Mouse (Mus musculus): ENCODE results near the gene Stac2. TPM values are rescaled to one million over a fixed set of nuclear protein-coding genes. Genes with fewer than 3 reads are reported as not detected.

Gene Stac2
- polyA plus RNA-seq (2012; rRNA removed), result 3.4 and 5.6 TPM in 2 replicates

DNA sequence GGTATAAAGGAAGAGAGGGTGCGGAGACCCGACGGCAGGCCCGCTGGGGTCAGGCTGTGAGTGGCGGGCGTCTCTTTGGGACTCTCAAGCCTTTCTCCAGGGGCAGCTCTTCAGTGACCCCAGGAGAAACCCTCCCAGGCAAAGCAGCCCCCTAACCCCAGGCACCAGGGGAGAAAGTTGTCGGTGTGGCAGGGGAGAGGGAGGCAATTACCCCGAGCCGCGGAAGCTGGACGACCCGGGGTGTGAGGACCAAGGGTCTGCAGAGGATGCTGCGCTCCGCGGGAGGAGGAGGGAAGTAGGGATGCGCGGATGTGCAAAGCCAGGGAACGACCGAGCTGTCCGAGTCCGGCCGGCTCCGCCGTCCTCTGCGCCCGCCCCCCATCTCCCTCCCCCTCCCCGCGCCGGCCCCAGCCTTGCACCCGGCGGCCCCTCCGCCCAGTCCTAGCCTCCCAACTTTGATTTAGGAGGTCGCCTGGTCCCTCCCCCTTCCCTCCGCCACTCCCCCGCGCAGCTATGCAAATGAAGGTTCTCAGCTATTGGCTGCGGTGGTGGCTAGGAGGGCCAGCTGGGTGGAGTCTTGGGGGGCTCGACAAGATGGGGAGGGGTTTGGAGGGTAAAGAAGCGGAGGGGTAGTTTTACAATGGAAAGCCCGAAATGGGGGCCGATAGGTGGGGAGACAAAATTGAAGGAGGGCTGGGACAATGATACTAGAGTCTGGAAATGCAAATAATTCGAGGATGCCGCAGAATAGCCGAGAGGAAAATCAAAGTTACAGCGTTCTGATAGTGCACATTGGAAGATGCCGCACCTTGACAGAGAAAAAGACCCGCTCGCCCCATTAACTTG, at the start of gene Stac2:
Gene Stac2 (minus strand): TSS at position 474 of the 846 bp plus-strand sequence.

DNA sequence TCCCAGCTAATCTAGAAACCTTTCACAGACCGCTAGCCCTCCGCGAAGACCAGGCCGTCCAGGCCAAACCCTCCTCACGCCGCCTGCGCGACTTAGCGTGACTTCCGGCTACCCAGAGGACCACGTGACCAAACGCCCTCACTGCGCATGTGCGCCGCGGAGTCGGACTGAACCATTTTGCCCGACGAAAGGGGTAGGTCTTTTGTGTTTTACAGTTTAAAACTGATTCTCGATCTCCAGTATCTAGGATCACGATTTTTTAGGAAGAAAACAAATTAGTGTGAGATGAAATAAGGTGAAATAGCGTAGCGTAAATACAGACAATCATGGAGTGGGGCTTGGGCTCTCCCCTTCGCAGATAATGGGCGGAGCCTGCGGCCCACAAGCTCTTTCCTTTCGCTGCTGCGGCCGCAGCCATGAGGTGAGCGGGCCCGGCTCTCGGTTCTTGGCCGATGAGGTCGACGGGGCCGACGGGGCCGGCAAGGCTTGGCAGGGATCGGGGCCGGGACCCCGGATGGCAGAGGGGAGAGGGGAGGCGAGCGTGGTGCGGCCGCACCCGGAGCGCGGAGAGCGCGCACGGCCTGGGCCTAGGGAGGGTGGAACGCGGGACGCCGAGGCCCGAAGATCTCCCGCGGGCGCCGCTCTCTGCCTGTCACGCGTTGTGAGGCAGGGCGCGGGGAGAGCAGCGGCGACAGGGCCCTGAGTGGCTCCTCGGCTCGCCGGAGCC, 26.5 kb downstream of the Stac2 start, which contains the start of gene Rpl19:
Gene Rpl19 (plus strand): TSS at position 141 of the 727 bp plus-strand sequence.

DNA sequence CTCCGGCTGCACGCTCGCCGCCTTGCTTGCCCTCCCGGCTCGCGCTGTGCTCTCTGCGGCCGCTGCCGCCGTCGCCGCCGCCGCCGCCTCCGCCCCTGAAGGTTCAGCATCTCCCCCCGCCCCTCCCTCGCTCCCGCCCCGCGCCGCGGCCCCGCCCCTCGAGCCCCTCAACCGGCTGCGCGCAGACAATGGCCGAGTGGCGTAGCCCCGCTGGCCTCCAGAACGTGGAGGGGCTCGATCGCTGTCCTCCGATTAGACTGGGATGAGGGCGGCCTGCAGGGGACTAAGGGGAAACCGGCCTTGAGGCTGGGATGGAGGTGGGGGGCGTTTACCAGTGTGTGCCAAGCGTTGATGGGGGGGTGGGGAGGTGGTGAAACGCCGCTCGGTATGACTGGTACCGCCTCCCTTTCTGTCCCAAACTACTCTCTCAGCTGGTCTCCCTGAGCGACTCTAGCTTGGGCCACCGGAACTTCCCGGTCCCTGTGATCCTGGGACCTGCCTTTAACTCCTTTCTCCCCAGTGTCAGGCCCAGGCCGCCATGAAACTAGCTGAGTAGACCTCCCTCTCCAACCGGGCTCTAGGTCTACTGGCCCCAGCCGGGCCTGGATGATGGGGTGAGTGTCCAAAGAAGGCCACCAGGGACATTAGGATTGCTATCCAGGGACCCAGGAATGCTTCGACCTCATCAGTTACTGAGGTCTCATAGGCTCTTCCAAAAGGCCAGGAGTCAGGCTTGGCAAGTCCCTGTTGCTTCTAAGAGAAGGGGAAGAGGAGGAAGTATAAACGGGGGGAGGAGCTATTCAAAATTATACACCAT, 30.5 kb downstream of the Stac2 start, which contains the start of gene Cacnb1:
Gene Cacnb1 (minus strand): TSS at position 480 of the 817 bp plus-strand sequence.

DNA sequence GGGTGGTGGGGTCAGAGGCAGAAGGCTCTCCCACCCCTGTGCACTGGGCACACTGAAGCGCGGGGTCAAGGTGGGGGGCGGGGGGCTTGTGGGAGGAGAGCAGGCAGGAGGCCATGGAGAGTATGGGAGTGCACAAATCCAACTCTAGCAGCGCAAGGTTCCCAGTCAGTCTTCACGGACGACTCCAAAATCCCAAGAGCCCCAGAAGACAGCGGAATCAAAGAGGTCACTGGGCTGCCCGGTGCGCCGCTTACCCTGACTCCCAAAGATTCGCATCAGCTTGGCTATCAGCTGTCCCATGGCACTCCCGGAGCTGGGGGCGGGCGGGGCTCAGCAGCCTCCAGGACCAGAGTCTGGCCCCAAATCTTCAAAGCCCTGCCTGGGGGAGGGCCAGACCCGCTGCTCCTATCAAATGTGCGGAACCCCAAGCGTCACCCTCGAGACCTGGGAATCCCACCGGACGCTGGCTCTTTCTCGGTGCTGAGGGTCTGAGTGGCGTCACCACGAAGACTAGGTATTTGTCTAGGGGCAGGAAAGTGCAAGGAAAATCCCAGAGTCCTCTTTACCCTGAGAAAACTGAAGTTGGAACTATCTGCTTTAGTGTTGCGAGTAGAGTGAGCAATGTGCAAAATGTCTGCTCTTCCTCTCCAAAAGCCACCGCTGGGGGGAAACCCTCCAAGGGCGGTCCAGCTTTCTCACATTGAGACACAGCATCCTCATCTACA, 57.5 kb downstream of the Stac2 start, which contains the start of gene Arl5c:
Gene Arl5c (minus strand): TSS at position 618 of the 725 bp plus-strand sequence.

Other genes starting within 250 kb of the Stac2 start
- 36.0 and 36.9 TPM in 2 replicates for gene B230217C12Rik, start 212.7 kb downstream of the Stac2 start, polyA plus RNA-seq (2012; rRNA removed)
- 0.45 and 0.60 TPM in 2 replicates for gene Fbxo47, start 169.3 kb downstream of the Stac2 start, polyA plus RNA-seq (2012; rRNA removed)
- gene Plxdc1, start 67.0 kb downstream of the Stac2 start, polyA plus RNA-seq (2012; rRNA removed), result 1.9 and 2.0 TPM in 2 replicates
- 2.5 and 2.6 TPM in 2 replicates for gene Arl5c, start 57.3 kb downstream of the Stac2 start, polyA plus RNA-seq (2012; rRNA removed)
- 66.5 and 74.5 TPM in 2 replicates for gene Cacnb1, start 30.4 kb downstream of the Stac2 start, polyA plus RNA-seq (2012; rRNA removed)
- 1,228 and 1,257 TPM in 2 replicates for gene Rpl19, start 26.8 kb downstream of the Stac2 start, polyA plus RNA-seq (2012; rRNA removed)
- 23.2 and 24.2 TPM in 2 replicates for gene Fbxl20, start 96.9 kb upstream of the Stac2 start, polyA plus RNA-seq (2012; rRNA removed)
- gene Med1, start 139.8 kb upstream of the Stac2 start, polyA plus RNA-seq (2012; rRNA removed), result 28.4 and 28.8 TPM in 2 replicates
- gene Cdk12, start 149.6 kb upstream of the Stac2 start, polyA plus RNA-seq (2012; rRNA removed), result 16.0 and 16.2 TPM in 2 replicates

Data from central nervous system, embryonic 18 days (tissue).